Mouse (Mus musculus): ENCODE measurements around the gene Arl15.
"Not testable (repeated sequence)": the region's sequence is repeated elsewhere in the genome, so short reads cannot be mapped to it uniquely, and the experiment has no call there.

The Arl15 gene

GRCm38 (mm10) chr13:113794039-113794704 is at the start of gene Arl15:
Arl15 (plus strand) TSS chr13:113794505.
- peak; percentile 97 for DNase-seq

GRCm38 (mm10) chr13:113745301-113745700 is 49.0 kb upstream of the Arl15 start:
- DNase-seq: no peak

GRCm38 (mm10) chr13:113750766-113751165 is 43.5 kb upstream of the Arl15 start:
- no peak for DNase-seq

DNA sequence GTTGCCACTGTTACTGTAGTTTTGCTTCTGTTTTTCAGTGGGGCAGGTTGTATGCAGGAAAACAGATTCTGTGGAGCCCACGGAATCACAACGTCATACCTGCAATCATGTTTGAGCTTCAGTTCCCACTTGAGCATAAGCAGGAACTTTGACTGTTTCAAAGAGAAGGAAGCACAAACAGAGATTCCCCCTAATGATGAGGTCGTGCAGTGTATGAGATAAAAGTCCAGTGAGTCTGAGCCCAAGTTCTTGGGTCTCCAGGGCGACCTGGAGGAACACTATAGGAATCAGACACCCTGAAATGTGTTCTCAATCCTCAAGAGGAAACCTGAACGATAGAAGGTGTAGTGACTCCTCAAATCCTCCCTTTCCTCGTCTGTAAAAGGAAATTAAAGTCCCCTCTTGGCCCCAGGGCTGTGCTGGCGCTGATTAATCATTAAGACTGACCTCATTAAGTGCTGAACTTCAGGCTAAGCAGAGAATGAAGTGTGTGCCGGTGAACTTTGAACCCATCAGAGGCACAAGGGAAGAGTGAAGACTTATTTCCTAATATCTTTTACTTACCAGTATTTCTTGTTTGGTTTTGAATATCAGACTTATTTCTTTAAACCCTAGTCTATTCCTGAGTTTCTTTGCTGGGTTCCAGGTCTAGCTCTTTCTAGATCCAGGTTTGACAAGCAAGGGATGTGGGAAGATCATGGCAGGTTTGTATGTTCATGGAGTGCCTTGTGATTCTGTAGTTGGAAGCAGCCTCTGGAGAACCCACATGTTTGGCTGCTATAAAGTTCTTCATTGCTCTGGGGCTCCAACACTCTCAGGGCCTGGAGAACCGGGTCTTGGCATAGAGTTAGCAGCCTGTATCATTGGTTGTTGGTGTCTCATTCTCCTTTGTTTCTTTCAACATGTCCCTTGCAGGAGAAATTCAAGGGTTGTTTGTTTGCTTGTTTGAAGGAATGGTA is 39.3 kb upstream of the Arl15 start:
- no peak for DNase-seq

DNA sequence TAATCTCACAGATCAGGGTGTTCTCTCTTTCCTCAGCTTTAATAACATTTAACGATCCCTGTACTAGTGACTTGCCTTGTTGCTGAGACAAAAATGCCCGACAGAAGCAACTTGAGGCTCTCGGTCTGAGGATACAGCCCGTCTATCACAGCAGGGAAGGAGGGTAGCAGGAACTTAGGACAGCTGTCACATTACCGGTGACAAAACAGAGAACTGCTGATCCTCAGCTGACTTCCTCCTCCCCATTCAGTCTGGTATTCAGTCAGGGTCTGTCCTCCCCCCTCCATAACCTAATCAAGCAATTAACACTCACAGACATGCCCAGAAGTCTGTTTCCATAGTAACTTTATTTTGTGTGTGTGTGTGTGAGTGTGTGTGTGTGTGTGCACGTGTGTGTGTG is 38.5 kb upstream of the Arl15 start:
- no peak for DNase-seq

DNA sequence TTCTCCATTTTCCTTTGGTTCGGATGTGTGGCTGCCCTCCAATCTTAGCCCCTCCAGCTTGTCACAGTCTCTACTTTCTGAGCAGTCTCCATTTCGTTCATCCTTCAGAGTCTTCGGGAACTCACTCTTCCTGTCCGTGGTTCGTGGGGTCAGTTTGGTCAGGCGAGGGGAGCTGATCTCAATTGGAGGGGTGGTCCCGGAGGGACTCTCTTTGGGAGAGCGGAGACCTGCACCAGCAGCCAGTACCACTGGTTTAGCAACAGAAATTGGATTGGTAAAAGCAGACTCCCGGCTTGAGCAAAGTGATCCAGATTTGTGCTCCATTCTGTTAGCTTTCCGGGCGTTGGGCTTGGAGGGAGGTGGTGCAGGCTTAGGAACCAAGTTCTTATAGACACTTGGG is 32.6 kb upstream of the Arl15 start:
- DNase-seq: no peak

DNA sequence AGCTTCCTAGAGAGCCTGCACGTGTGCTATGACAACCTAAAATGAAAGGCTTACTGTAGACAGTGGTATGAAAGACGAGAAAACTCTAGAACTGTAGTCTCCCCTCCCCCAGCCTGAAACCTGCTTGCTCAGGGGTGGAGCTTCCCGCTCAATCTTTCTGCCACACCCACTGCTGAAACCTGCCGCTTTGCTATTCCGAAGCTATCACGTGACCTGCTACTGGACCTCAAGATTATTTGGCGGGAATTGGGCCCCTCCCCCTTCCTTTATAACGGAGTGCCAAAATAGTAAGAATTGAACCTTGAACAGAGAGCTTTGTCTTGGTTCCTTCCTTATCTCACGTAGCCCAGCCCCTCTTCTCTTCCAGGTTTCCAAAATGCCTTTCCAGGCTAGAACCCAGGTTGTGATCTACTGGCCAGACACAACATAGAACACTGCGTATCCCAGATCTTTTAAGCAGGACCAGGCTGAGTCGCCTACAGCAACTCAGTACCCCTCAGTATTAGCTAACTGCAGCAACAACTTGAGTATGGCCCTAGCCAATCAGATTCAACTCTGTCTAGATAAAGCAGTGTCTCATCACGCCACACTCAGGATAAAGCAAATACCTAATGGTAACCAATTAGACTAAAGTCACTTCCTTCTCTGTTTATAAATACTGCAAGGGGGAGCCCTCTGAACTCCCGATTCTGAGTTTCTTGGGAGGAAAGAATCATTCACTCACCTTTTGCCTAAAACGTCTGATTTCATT is 31.4 kb upstream of the Arl15 start:
- no peak for DNase-seq

GRCm38 (mm10) chr13:113765411-113765810 is 28.9 kb upstream of the Arl15 start:
- DNase-seq: no peak

- DNase-seq: no peak
These were observed 24.5 kb upstream of the Arl15 start for GRCm38 (mm10) chr13:113769829-113770228.

GRCm38 (mm10) chr13:113770340-113770739 is 24.0 kb upstream of the Arl15 start:
- DNase-seq: no peak

- DNase-seq: no peak
These were observed 23.0 kb upstream of the Arl15 start for GRCm38 (mm10) chr13:113771340-113771739.

DNA sequence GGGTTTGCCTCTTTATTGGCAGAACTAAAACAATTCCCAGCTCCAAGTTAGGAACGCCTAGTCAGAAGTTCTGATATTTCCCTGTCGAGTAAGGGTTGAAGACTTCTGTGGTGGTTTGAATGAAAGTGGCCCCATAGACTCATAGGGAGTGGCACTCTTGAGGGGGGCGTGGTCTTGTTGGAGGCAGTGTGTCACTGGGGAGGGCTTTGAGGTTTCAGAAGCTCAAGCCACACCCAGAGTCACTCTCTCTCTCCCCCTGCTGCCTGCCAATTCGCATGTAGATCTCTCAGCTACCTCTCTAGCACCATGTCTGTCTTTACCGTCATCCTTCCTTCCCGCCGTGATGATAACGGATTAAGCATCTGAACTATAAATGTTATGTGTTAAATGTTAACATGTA is 19.5 kb upstream of the Arl15 start:
- DNase-seq: no peak

GRCm38 (mm10) chr13:113775244-113776140 is 18.8 kb upstream of the Arl15 start:
- no peak for DNase-seq

GRCm38 (mm10) chr13:113785803-113786202 is 8.5 kb upstream of the Arl15 start:
- no peak for DNase-seq

DNA sequence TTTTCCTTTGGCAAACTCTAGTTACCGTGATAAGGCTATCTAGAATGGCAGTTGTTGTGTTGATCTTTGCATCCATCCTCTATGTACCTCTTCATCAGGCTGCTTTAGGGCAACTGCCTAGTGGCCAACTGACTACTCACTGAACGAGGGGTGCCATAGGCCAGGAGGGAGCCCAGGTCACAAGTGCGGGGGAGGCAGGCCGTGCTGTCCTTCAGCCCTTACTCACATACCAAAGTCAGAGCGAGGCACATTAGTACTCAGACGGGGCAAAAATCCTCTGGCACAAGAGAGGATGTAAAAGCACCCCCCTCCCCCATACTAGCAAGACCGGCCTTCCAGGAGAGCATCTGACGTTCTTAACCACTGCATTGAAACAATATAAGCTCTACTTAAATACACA is 7.2 kb upstream of the Arl15 start:
- no peak for DNase-seq

GRCm38 (mm10) chr13:113790016-113790415 is 4.3 kb upstream of the Arl15 start:
- not testable (repeated sequence) for DNase-seq

DNA sequence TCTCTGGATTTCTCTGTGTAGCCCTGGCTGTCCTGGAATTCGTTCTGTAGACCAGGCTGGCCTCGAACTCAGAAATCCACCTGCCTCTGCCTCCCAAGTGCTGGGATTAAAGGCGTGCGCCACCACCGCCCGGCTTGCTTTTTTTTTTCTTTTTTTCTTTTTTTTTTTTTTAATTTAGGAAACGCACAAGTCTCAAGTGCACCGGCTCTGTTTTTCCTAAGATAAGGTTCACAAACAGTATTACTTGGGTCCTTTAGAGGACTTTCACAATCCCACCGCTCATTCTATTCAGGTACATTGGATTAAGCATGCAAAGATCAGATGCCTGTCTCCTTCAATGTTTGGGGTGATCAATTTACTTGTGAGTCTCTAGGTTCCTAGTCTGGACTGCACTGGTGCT is 668 bp upstream of the Arl15 start:
- no peak for DNase-seq

GRCm38 (mm10) chr13:113794705-113795655 is 675 bp downstream of the Arl15 start:
- DNase-seq: peak; percentile 21

- no peak for DNase-seq
These were observed 3.1 kb downstream of the Arl15 start for GRCm38 (mm10) chr13:113797378-113797777.

DNA sequence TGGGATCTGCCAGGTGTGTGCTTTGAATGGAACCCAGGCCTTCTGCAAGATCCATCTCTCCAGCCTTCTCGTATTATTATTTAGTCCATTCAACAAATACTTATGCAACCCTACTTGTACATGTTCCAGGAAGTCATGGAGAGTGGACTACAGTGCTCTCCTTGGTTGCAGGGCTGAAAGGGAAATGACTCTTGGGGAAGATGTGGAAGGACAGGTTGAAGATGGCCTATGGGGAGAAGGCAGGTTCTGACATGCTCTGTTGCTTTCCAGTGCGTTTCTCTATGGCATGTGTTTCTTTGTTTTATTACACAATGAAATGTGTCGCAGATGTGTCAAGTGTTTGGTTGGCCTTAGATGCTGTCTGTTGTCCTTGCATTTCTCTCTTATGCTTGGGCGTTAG is 5.1 kb downstream of the Arl15 start:
- DNase-seq: no peak

- no peak for DNase-seq
These were observed 5.9 kb downstream of the Arl15 start for GRCm38 (mm10) chr13:113800246-113800645.

Data from cerebellum, adult 8-10 months (tissue).